Mouse (Mus musculus): ENCODE data around the gene Rreb1. TPM values are rescaled to one million over a fixed set of nuclear protein-coding genes. Genes with fewer than 3 reads are reported as not detected.

The Rreb1 gene
- total and polyA plus RNA-seq, 2 experiments from 2014 or later = 8.7 to 21.2 TPM

- no peaks in the 10 kb centered on the region for H3K27me3 ChIP-seq (ENCODE audit: control insufficient read depth, insufficient read depth, low read length)
- H3K27ac ChIP-seq (ENCODE audit: low read depth) = no peak overlapping the region
- no peak overlapping the region for H3K4me3 ChIP-seq (ENCODE audit: low read depth, low read length)
- H3K36me3 ChIP-seq (replicated peaks; ENCODE audit: control insufficient read depth, insufficient read depth, low read length) = no peaks in the 10 kb centered on the region
- no peak overlapping the region for H3K9ac ChIP-seq (replicated peaks; ENCODE audit: low read depth, low read length)
- 65% methylated on average over 18 of the region's 18 CpGs for WGBS
- H3K4me2 ChIP-seq (ENCODE audit: low read depth, low read length) = no peak overlapping the region
- peaks cover 5% of the 10 kb centered on the region; the same call in 1 of the 2 replicates for H3K4me1 ChIP-seq (ENCODE audit: control insufficient read depth, insufficient read depth)
- TF ChIP-seq EP300 (IDR thresholded peaks at IDR 0.05; ENCODE audit: low read depth) = no peak
- no peak for TF ChIP-seq CTCF (IDR thresholded peaks at IDR 0.05; ENCODE audit: low read depth)
- ATAC-seq (ENCODE audit: insufficient read depth, low read depth) = no peak
- DNase-seq (ENCODE audit: low spot score) = no peak
- H3K9me3 ChIP-seq (replicated peaks; ENCODE audit: control insufficient read depth, low read length) = no peaks in the 10 kb centered on the region
Measured at GRCm38 (mm10) chr13:37958498-37959238, 180.5 kb downstream of the Rreb1 start.

- 67% methylated on average over 15 of the region's 15 CpGs for WGBS
- peak; percentile 21; the same call in 1 of the 2 replicates for ATAC-seq (ENCODE audit: insufficient read depth, low read depth)
- no peaks in the 10 kb centered on the region for H3K9me3 ChIP-seq (replicated peaks; ENCODE audit: control insufficient read depth, low read length)
- peaks cover 12% of the 10 kb centered on the region for H3K4me1 ChIP-seq (ENCODE audit: control insufficient read depth, insufficient read depth)
- H3K4me3 ChIP-seq (ENCODE audit: low read depth, low read length) = no peak overlapping the region
- H3K9ac ChIP-seq (replicated peaks; ENCODE audit: low read depth, low read length) = no peak overlapping the region
- no peak for TF ChIP-seq EP300 (IDR thresholded peaks at IDR 0.05; ENCODE audit: low read depth)
- no peaks in the 10 kb centered on the region for H3K36me3 ChIP-seq (replicated peaks; ENCODE audit: control insufficient read depth, insufficient read depth, low read length)
- H3K4me2 ChIP-seq (ENCODE audit: low read depth, low read length) = no peak overlapping the region
- no peak overlapping the region for H3K27ac ChIP-seq (ENCODE audit: low read depth)
- no peak for DNase-seq (ENCODE audit: low spot score)
- H3K27me3 ChIP-seq (ENCODE audit: control insufficient read depth, insufficient read depth, low read length) = no peaks in the 10 kb centered on the region
Measured at GRCm38 (mm10) chr13:37959239-37959907, 181.2 kb downstream of the Rreb1 start.

- WGBS = 79% methylated on average over 7 of the region's 7 CpGs
- no peak overlapping the region for H3K4me2 ChIP-seq (ENCODE audit: low read depth, low read length)
- DNase-seq (ENCODE audit: low spot score) = no peak
- H3K9me3 ChIP-seq (replicated peaks; ENCODE audit: control insufficient read depth, low read length) = no peaks in the 10 kb centered on the region
- no peak overlapping the region for H3K4me3 ChIP-seq (ENCODE audit: low read depth, low read length)
- ATAC-seq (ENCODE audit: insufficient read depth, low read depth) = no peak
- peaks cover 12% of the 10 kb centered on the region for H3K4me1 ChIP-seq (ENCODE audit: control insufficient read depth, insufficient read depth)
- TF ChIP-seq EP300 (IDR thresholded peaks at IDR 0.05; ENCODE audit: low read depth) = no peak
- no peak overlapping the region for H3K9ac ChIP-seq (replicated peaks; ENCODE audit: low read depth, low read length)
- no peaks in the 10 kb centered on the region for H3K36me3 ChIP-seq (replicated peaks; ENCODE audit: control insufficient read depth, insufficient read depth, low read length)
- no peaks in the 10 kb centered on the region for H3K27me3 ChIP-seq (ENCODE audit: control insufficient read depth, insufficient read depth, low read length)
- no peak overlapping the region for H3K27ac ChIP-seq (ENCODE audit: low read depth)
Measured at GRCm38 (mm10) chr13:37959936-37960335, 181.7 kb downstream of the Rreb1 start.

DNA sequence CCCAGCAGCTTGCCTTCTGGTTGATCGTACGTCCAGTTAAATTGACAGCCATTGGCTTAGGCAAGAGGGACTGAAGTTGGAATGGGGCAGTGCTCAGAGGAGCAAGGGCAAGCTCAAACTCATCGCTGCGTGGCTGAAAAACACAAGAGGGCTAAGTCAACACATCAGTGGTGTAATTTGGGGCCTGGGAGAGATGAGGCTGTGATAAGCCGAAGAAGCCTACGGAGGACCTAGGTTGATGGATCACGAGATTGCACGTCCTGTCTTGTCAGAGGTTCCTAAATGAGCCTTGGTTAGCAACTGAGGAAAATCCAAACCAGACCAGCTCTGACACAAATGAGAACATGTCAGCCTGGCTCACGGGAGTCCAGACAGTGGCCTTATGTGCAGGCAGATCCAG is 184.3 kb downstream of the Rreb1 start:
- TF ChIP-seq CTCF (IDR thresholded peaks at IDR 0.05; ENCODE audit: low read depth) = no peak
- no peak overlapping the region for H3K4me3 ChIP-seq (ENCODE audit: low read depth, low read length)
- H3K36me3 ChIP-seq (replicated peaks; ENCODE audit: control insufficient read depth, insufficient read depth, low read length) = no peaks in the 10 kb centered on the region
- peaks cover 12% of the 10 kb centered on the region for H3K4me1 ChIP-seq (ENCODE audit: control insufficient read depth, insufficient read depth)
- no peak for ATAC-seq (ENCODE audit: insufficient read depth, low read depth)
- H3K4me2 ChIP-seq (ENCODE audit: low read depth, low read length) = no peak overlapping the region
- 83% methylated on average over 9 of the region's 9 CpGs for WGBS
- no peak for DNase-seq (ENCODE audit: low spot score)
- H3K27ac ChIP-seq (ENCODE audit: low read depth) = no peak overlapping the region
- H3K9ac ChIP-seq (replicated peaks; ENCODE audit: low read depth, low read length) = no peak overlapping the region
- H3K27me3 ChIP-seq (ENCODE audit: control insufficient read depth, insufficient read depth, low read length) = no peaks in the 10 kb centered on the region
- H3K9me3 ChIP-seq (replicated peaks; ENCODE audit: control insufficient read depth, low read length) = no peaks in the 10 kb centered on the region

DNA sequence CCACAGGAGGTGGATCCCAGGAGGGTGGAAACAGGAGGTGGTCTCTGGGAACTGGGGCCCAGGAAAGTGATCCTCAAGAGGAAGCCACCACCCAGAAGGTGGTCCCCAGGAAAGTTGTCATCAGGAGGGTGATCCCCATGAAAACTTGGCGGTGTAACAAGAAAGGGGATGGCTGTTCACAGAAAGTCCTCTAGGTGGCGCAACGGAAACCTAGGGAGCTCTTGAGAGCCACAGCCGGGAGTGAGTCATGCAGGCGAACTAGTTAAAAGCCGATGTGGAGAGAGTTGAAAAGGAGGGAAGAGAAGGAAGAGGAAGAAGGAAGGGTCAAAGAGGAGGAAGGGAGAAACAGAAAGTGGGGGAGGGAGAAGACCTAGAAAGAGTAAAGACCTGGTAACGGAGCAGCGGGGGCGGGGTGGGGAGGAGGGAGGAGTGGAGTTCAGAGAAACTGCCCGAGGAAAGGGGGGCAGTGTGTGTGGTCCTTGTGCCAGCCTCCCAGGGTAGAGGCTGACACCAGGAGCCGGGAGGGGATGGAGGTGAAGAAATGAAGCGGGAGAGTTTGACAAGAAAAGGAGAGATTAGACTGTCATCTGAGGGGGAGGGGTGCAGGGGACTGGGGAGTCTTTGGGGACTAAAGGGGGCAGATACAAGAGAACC is 185.3 kb downstream of the Rreb1 start:
- 2% methylated on average over 12 of the region's 12 CpGs for WGBS
- Histone ChIP-seq H3K27me3 (ENCODE audit: control insufficient read depth, insufficient read depth, low read length) (no peaks in the 10 kb centered on the region), H3K9ac (replicated peaks; ENCODE audit: low read depth, low read length) (peak overlapping the region; percentile 56), H3K9me3 (replicated peaks; ENCODE audit: control insufficient read depth, low read length) (no peaks in the 10 kb centered on the region), H3K4me3 (ENCODE audit: low read depth, low read length) (peak overlapping the region; percentile 52), H3K4me2 (ENCODE audit: low read depth, low read length) (peak overlapping the region; percentile 73), H3K4me1 (ENCODE audit: control insufficient read depth, insufficient read depth) (peaks cover 12% of the 10 kb centered on the region), H3K36me3 (replicated peaks; ENCODE audit: control insufficient read depth, insufficient read depth, low read length) (no peaks in the 10 kb centered on the region), H3K27ac (ENCODE audit: low read depth) (no peak overlapping the region)
- TF ChIP-seq CTCF (IDR thresholded peaks at IDR 0.05; ENCODE audit: low read depth) (peak; percentile 85), EP300 (IDR thresholded peaks at IDR 0.05; ENCODE audit: low read depth) (no peak)
- DNase-seq (ENCODE audit: low spot score) (peak; percentile 93), ATAC-seq (ENCODE audit: insufficient read depth, low read depth) (peak; percentile 62)

All from heart, postnatal 0 days (tissue).